Mouse (Mus musculus) CH12.LX (cell line): ENCODE measurements around the gene Wwc2.

Experiments used
- BHLHE40 ChIP-seq: IDR thresholded peaks from 2 replicates; pipeline ENCODE4 v1.6.1; 2011; ENCODE audit warnings: mild to moderate bottlenecking, low read depth, low read length, improper control_type of control experiment
- CHD1 ChIP-seq: IDR thresholded peaks from 2 replicates; pipeline ENCODE4 v1.6.1; 2012; ENCODE audit warnings: low read depth, low read length, improper control_type of control experiment, inconsistent platforms
- CTCF ChIP-seq, 2 experiments: IDR thresholded peaks in 1 of 2; conservative IDR thresholded peaks in 1 of 2; 2 replicates each; pipeline ENCODE4 v1.5.1; 2011 to 2012; ENCODE audit warnings: low read depth in 2 of 2, low read length in 2 of 2, improper control_type of control experiment in 1 of 2, inconsistent platforms in 1 of 2, mild to moderate bottlenecking in 1 of 2, moderate library complexity in 1 of 2
- EP300 ChIP-seq: IDR thresholded peaks from 2 replicates; pipeline ENCODE4 v1.6.1; 2011; ENCODE audit warnings: low read length, improper control_type of control experiment
- IRF4 ChIP-seq: IDR thresholded peaks from 2 replicates; pipeline ENCODE4 v1.6.1; 2014; ENCODE audit warnings: low read depth, mild to moderate bottlenecking, inconsistent platforms, low read length, improper control_type of control experiment
- KAT2A ChIP-seq: IDR thresholded peaks from 2 replicates; pipeline ENCODE4 v1.6.1; 2012; ENCODE audit warnings: low read length, improper control_type of control experiment, inconsistent platforms; ENCODE audit not compliant: insufficient replicate concordance
- MAFK ChIP-seq: IDR thresholded peaks from 2 replicates; pipeline ENCODE4 v1.6.1; 2011; ENCODE audit warnings: low read length, improper control_type of control experiment; ENCODE audit not compliant: insufficient replicate concordance
- MAX ChIP-seq: IDR thresholded peaks from 2 replicates; pipeline ENCODE4 v1.6.1; 2011; ENCODE audit warnings: low read length, improper control_type of control experiment
- MXI1 ChIP-seq: IDR thresholded peaks from 2 replicates; pipeline ENCODE4 v1.6.1; 2011; ENCODE audit warnings: mild to moderate bottlenecking, low read depth, low read length, improper control_type of control experiment
- NELFE ChIP-seq: IDR thresholded peaks from 2 replicates; pipeline ENCODE4 v1.6.1; 2011; ENCODE audit warnings: low read depth, low read length, improper control_type of control experiment
- POLR2A ChIP-seq: IDR thresholded peaks from 2 replicates; pipeline ENCODE4 v1.6.1; 2011; ENCODE audit warnings: low read depth, mild to moderate bottlenecking, improper control_type of control experiment, low read length
- RAD21 ChIP-seq: IDR thresholded peaks from 2 replicates; pipeline ENCODE4 v1.6.1; 2011; ENCODE audit warnings: low read depth, mild to moderate bottlenecking, low read length, improper control_type of control experiment, moderate library complexity
- USF2 ChIP-seq: conservative IDR thresholded peaks from 2 replicates; pipeline ENCODE4 v1.6.1; 2011; ENCODE audit warnings: low read depth, low read length, improper control_type of control experiment
- ZKSCAN1 ChIP-seq: IDR thresholded peaks from 2 replicates; pipeline ENCODE4 v1.6.1; 2012; ENCODE audit warnings: low read depth, inconsistent platforms, low read length, improper control_type of control experiment, borderline replicate concordance

- TF ChIP-seq CTCF (conservative IDR thresholded peaks at IDR 0.05 in 1 of 2, IDR thresholded peaks at IDR 0.05 in 1 of 2; ENCODE audit: low read depth in 2 of 2, low read length in 2 of 2) (no peak), EP300 (no peak), KAT2A (no peak), USF2 (no peak), MAX (no peak), RAD21 (no peak), ZKSCAN1 (no peak), POLR2A (no peak), BHLHE40 (no peak), CHD1 (no peak), NELFE (no peak), IRF4 (no peak), MAFK (no peak), MXI1 (no peak)
Measured at GRCm38 (mm10) chr8:47847931-47848330, 142.8 kb downstream of the Wwc2 start.
